Mouse (Mus musculus) E14TG2a.4 (cell line): Measurements from ENCODE around the gene 4933417A18Rik.

Experiments used
- CTCF ChIP-seq: conservative IDR thresholded peaks from 2 replicates; pipeline ENCODE4 v1.5.1; 2014; ENCODE audit warnings: low read length
- NANOG ChIP-seq: IDR thresholded peaks from 2 replicates; pipeline ENCODE4 v1.6.1; 2014; ENCODE audit warnings: borderline replicate concordance, low read length, mixed read lengths

GRCm38 (mm10) chr13:34993983-34994811 lies 70.0 kb downstream of the 4933417A18Rik start:
- TF ChIP-seq CTCF (no peak), NANOG (no peak)
